Mouse (Mus musculus): Measurements from ENCODE around the gene P2ry12. TPM values are rescaled to one million over a fixed set of nuclear protein-coding genes. Genes with fewer than 3 reads are reported as not detected.

Gene P2ry12
- total and polyA plus RNA-seq, 2 experiments from 2014 or later = 0.98 TPM; not detected in 1

DNA sequence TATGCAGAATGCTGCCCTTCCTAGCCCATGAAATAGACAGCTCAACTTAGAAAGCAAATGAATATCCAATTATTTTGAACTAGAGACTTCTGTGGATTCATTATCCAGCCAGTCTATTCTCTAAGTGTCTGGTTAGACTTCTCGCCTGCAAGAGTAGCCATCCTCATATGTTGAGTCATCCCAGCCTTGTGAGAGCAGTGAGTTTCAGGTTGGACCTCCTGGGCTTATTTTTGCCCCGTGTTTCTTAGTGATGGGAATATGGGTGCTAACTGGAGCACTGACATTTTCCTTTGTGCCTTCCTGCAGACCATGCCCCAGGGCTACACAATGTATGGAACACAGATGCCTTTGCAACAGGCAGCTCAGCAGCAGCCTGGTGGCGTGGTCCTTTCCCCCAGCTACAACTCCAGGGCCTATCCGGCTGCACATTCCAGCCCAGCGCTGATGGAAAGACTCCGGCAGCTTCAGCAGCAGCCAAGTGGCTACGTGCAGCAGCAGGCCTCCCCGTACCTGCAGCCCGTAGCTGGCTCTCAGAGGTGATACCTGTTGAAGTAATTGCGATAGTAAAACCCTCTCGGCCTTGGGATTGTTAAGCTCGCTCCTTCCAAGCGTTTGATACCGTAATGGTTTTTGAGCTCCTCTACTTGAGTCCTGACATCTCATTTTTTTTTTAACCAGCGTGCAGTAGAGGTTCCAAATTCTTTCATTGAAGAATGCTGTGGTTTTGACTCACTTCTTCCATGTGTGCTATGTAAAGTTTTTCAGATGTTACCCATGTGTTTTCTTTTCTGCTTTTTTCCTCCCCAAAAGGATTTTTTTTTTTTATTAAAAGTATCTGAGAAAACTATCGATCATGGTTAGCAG lies 33.3 kb upstream of the P2ry12 start:
- WGBS = 76% methylated on average over 16 of the region's 16 CpGs

DNA sequence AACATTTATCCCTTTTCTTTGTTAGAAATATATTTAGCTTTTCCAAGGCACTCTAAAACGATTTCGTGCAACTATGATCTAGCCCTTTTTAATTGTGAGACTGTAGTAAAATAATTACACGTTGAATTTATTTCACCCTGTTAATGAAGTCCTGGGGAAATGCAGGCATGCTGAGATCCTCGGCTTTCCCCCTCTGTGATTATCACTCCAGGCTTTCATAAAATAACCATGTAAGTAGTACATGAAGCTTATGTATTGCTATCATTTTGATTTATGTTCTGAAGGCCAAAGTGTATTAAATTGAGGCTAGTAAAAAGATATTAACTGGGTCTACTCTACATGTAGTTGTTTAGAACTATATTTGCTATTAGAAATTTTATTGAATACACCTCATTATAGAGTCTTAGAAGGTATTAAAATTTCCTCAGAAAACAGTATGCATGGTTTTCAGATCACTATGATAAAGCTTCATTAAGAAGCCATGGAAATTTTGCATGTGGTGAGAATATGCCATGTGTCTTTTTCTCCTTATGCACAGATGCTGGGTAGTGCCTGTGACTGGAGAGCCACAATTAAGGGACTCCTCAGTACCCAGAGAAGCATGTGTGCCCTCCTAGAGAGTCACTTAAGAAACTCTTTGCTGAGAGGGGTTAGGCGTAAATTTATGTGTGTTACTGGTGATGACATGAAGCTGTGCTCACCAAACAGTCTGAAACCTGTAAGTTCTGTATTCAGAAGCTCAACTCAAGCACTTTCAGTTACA lies 30.9 kb upstream of the P2ry12 start:
- WGBS = 84% methylated on average over 5 of the region's 5 CpGs
- H3K4me1 ChIP-seq (ENCODE audit: control insufficient read depth, insufficient read depth) = no peaks in the 10 kb centered on the region
- no peaks in the 10 kb centered on the region for H3K27me3 ChIP-seq (ENCODE audit: control insufficient read depth, insufficient read depth, low read length)
- no peak for DNase-seq (ENCODE audit: low spot score)
- TF ChIP-seq CTCF (IDR thresholded peaks at IDR 0.05; ENCODE audit: low read depth) (no peak), EP300 (IDR thresholded peaks at IDR 0.05; ENCODE audit: low read depth) (no peak)
- no peak overlapping the region for H3K27ac ChIP-seq (ENCODE audit: low read depth)
- H3K4me3 ChIP-seq (ENCODE audit: low read depth, low read length) = no peak overlapping the region
- no peak overlapping the region for H3K9ac ChIP-seq (replicated peaks; ENCODE audit: low read depth, low read length)
- no peak for ATAC-seq (ENCODE audit: insufficient read depth, low read depth)
- H3K9me3 ChIP-seq (replicated peaks; ENCODE audit: control insufficient read depth, low read length) = no peaks in the 10 kb centered on the region
- H3K36me3 ChIP-seq (replicated peaks; ENCODE audit: control insufficient read depth, insufficient read depth, low read length) = no peaks in the 10 kb centered on the region
- no peak overlapping the region for H3K4me2 ChIP-seq (ENCODE audit: low read depth, low read length)

More for the DNA sequence above, 33.3 kb upstream of the P2ry12 start:
- Histone ChIP-seq H3K4me1 (ENCODE audit: control insufficient read depth, insufficient read depth) (no peaks in the 10 kb centered on the region), H3K9ac (replicated peaks; ENCODE audit: low read depth, low read length) (no peak overlapping the region), H3K36me3 (replicated peaks; ENCODE audit: control insufficient read depth, insufficient read depth, low read length) (no peaks in the 10 kb centered on the region), H3K4me2 (ENCODE audit: low read depth, low read length) (no peak overlapping the region), H3K9me3 (replicated peaks; ENCODE audit: control insufficient read depth, low read length) (no peaks in the 10 kb centered on the region), H3K27me3 (ENCODE audit: control insufficient read depth, insufficient read depth, low read length) (no peaks in the 10 kb centered on the region), H3K4me3 (ENCODE audit: low read depth, low read length) (no peak overlapping the region), H3K27ac (ENCODE audit: low read depth) (no peak overlapping the region)
- DNase-seq (ENCODE audit: low spot score) = no peak
- no peak for TF ChIP-seq EP300 (IDR thresholded peaks at IDR 0.05; ENCODE audit: low read depth)
- no peak for ATAC-seq (ENCODE audit: insufficient read depth, low read depth)

DNA sequence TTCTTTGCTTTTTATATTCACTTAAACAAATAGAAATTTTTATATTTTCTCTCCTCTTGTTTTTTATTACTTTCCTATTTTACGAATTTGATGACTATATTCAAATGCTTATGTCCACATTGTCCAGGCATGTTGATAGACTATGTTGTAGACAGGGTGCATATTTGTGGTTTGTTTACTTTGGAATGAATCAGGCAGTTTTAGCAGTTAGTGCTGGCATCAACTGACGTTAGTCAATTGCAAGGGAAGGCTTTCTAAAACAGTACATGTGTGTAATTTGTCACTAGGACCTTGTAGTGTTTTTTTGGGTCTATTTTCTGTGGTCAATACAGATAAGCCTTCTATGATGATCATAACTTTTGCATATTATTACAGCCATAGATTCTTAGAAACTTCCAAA lies 27.9 kb upstream of the P2ry12 start:
- 53% methylated on average over 2 of the region's 2 CpGs for WGBS
- H3K9ac ChIP-seq (replicated peaks; ENCODE audit: low read depth, low read length) = no peak overlapping the region
- no peaks in the 10 kb centered on the region for H3K36me3 ChIP-seq (replicated peaks; ENCODE audit: control insufficient read depth, insufficient read depth, low read length)
- no peak for ATAC-seq (ENCODE audit: insufficient read depth, low read depth)
- no peak for TF ChIP-seq EP300 (IDR thresholded peaks at IDR 0.05; ENCODE audit: low read depth)
- no peak for TF ChIP-seq CTCF (IDR thresholded peaks at IDR 0.05; ENCODE audit: low read depth)
- no peaks in the 10 kb centered on the region for H3K4me1 ChIP-seq (ENCODE audit: control insufficient read depth, insufficient read depth)
- H3K27me3 ChIP-seq (ENCODE audit: control insufficient read depth, insufficient read depth, low read length) = no peaks in the 10 kb centered on the region
- no peak overlapping the region for H3K4me2 ChIP-seq (ENCODE audit: low read depth, low read length)
- H3K4me3 ChIP-seq (ENCODE audit: low read depth, low read length) = no peak overlapping the region
- no peak overlapping the region for H3K27ac ChIP-seq (ENCODE audit: low read depth)
- no peak for DNase-seq (ENCODE audit: low spot score)
- no peaks in the 10 kb centered on the region for H3K9me3 ChIP-seq (replicated peaks; ENCODE audit: control insufficient read depth, low read length)

DNA sequence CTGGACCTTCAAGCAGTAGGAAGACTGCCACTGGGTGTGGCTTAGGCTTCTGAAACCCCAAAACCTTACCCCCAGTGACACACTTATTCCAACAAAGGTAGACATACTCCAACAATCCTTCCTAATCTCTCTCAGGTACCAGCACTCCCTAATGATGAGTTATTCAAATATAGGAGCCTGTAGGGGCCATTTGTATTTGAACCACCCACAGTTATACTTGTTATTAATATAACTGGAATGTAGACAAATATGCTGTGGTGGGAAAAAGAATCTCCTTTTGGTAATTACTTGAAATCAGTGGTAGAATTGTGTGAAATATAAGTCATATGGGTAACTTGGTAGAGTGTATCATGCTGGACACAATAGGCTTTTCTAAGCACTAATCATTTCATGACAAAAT lies 15.9 kb upstream of the P2ry12 start:
- Histone ChIP-seq H3K27ac (ENCODE audit: low read depth) (no peak overlapping the region), H3K4me1 (ENCODE audit: control insufficient read depth, insufficient read depth) (no peaks in the 10 kb centered on the region), H3K36me3 (replicated peaks; ENCODE audit: control insufficient read depth, insufficient read depth, low read length) (no peaks in the 10 kb centered on the region), H3K4me3 (ENCODE audit: low read depth, low read length) (no peak overlapping the region), H3K27me3 (ENCODE audit: control insufficient read depth, insufficient read depth, low read length) (no peaks in the 10 kb centered on the region), H3K9me3 (replicated peaks; ENCODE audit: control insufficient read depth, low read length) (no peaks in the 10 kb centered on the region), H3K9ac (replicated peaks; ENCODE audit: low read depth, low read length) (no peak overlapping the region), H3K4me2 (ENCODE audit: low read depth, low read length) (no peak overlapping the region)
- DNase-seq (ENCODE audit: low spot score) (no peak), ATAC-seq (ENCODE audit: insufficient read depth, low read depth) (no peak)
- TF ChIP-seq EP300 (IDR thresholded peaks at IDR 0.05; ENCODE audit: low read depth) = no peak
- no peak for TF ChIP-seq CTCF (IDR thresholded peaks at IDR 0.05; ENCODE audit: low read depth)

DNA sequence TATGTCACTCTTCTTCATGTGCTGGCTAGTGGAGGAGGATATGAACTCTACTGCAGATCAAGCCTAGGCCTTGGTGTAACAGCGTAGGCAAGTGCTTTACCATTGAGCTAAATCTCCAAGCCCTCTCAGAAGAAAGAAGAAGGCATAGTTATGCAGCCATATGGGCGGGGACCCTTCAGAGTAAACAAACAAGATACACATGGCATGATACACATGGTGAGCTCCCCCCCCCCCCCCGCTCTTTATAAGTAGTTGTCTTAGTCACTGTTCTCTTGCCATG lies 15.5 kb upstream of the P2ry12 start:
- Histone ChIP-seq H3K36me3 (replicated peaks; ENCODE audit: control insufficient read depth, insufficient read depth, low read length) (no peaks in the 10 kb centered on the region), H3K4me2 (ENCODE audit: low read depth, low read length) (no peak overlapping the region), H3K4me1 (ENCODE audit: control insufficient read depth, insufficient read depth) (no peaks in the 10 kb centered on the region), H3K9ac (replicated peaks; ENCODE audit: low read depth, low read length) (no peak overlapping the region), H3K4me3 (ENCODE audit: low read depth, low read length) (no peak overlapping the region), H3K27me3 (ENCODE audit: control insufficient read depth, insufficient read depth, low read length) (no peaks in the 10 kb centered on the region), H3K9me3 (replicated peaks; ENCODE audit: control insufficient read depth, low read length) (no peaks in the 10 kb centered on the region), H3K27ac (ENCODE audit: low read depth) (no peak overlapping the region)
- WGBS = 90% methylated on average over 3 of the region's 3 CpGs
- TF ChIP-seq EP300 (IDR thresholded peaks at IDR 0.05; ENCODE audit: low read depth) = no peak
- no peak for TF ChIP-seq CTCF (IDR thresholded peaks at IDR 0.05; ENCODE audit: low read depth)
- DNase-seq (ENCODE audit: low spot score) (no peak), ATAC-seq (ENCODE audit: insufficient read depth, low read depth) (no peak)
